Mouse (Mus musculus) kidney, postnatal 0 days (tissue): ENCODE data around the gene Scarf1. TPM values are rescaled to one million over a fixed set of nuclear protein-coding genes. Genes with fewer than 3 reads are reported as not detected.
"Not testable (repeated sequence)": the region's sequence is repeated elsewhere in the genome, so short reads cannot be mapped to it uniquely, and the experiment has no call there.

Source experiments
- ATAC-seq: fragments of 200-750 bp; cut with Nextera tagmentation; replicated peaks from 2 replicates; pipeline ENCODE4 v1.8.0; 2017; ENCODE audit warnings: low read depth, moderate number of reproducible peaks, moderate TSS enrichment, moderate library complexity; ENCODE audit not compliant: low FRiP score
- DNase-seq: peaks from one replicate; pipeline ENCODE4 v3.0.0-alpha.2; 2016; ENCODE audit warnings: low spot score
- H3K27ac ChIP-seq: fragments of 300-500 bp; sonication (generic); 2 replicates; pipeline ENCODE4 v1.5.1; 2014; ENCODE audit warnings: mild to moderate bottlenecking
- H3K27me3 ChIP-seq: fragments of 300-500 bp; sonication (generic); 2 replicates; pipeline ENCODE4 v1.6.1; 2014; ENCODE audit warnings: low read length, mixed read lengths; ENCODE audit not compliant: insufficient read depth
- H3K36me3 ChIP-seq: fragments of 300-500 bp; sonication (generic); 2 replicates; pipeline ENCODE4 v1.6.1; 2014; ENCODE audit warnings: low read length, mixed read lengths; ENCODE audit not compliant: insufficient read depth
- H3K4me1 ChIP-seq: fragments of 300-500 bp; sonication (generic); replicated peaks from 2 replicates; pipeline ENCODE4 v1.6.1; 2014; ENCODE audit warnings: antibody characterized with exemption, low read length, mixed read lengths; ENCODE audit not compliant: insufficient read depth
- H3K4me2 ChIP-seq: fragments of 300-500 bp; sonication (generic); 2 replicates; pipeline ENCODE4 v1.6.1; 2014; ENCODE audit warnings: mild to moderate bottlenecking, low read length, moderate library complexity, mixed read lengths
- H3K4me3 ChIP-seq: fragments of 300-500 bp; sonication (generic); replicated peaks from 2 replicates; pipeline ENCODE4 v1.5.1; 2014; ENCODE audit warnings: low read depth, low read length
- H3K9ac ChIP-seq: fragments of 300-500 bp; sonication (generic); 2 replicates; pipeline ENCODE4 v1.6.1; 2014; ENCODE audit warnings: low read depth, low read length
- H3K9me3 ChIP-seq: fragments of 300-500 bp; sonication (generic); replicated peaks from 2 replicates; pipeline ENCODE4 v1.6.1; 2016; ENCODE audit warnings: low read length, inconsistent platforms, mixed read lengths
- CTCF ChIP-seq: IDR thresholded peaks from 2 replicates; pipeline ENCODE4 v1.5.1; 2016; ENCODE audit warnings: antibody characterized with exemption, low read depth, mild to moderate bottlenecking, moderate library complexity
- WGBS: fragments of 180-500 bp; shearing (Covaris S2); extraction: QIAGEN DNeasy Blood & Tissue Kit; methylation state at CpG from one replicate; pipeline ENCODE4 v1.1.7; 2014; 5-methylcytosine and 5-hydroxymethylcytosine counted together
- polyA plus RNA-seq: library from polyadenylated mRNA; unstranded; fragments of >200 nt; fragmentation: Nextera tagmentation; extraction: Ambion mirVana; gene quantifications from 2 replicates; pipeline ENCODE4 v1.2.1, GENCODE M21; 2015

Gene Scarf1
- polyA plus RNA-seq, 1 experiment from 2014 or later = 14.4 TPM

DNA sequence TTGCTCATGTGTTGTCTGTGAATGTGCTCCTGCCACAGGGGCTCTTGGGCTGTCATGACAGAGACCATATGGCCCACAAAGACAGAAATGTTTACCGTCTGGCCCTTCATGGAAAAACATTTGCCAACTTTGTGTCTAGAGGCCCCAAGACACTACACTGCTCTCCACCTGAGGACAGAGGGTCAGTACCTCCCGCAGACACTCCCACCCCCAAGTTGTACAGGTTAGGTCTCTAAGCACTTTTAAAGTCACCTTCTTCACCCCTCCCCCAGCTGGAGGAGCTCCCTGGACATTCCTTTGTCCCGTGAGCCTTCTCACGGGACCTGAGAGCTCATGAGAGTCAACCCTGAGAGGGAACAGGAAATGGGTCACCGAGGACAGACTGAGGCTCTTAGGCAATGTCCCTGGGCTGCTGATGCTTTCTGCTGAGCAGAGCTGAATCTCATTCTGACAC, 36.3 kb downstream of the Scarf1 start:
- Histone ChIP-seq H3K4me1 (peaks cover 21% of the 10 kb centered on the region), H3K36me3 (no peaks in the 10 kb centered on the region), H3K9me3 (no peaks in the 10 kb centered on the region), H3K4me3 (no peak overlapping the region), H3K27me3 (no peaks in the 10 kb centered on the region), H3K9ac (no peak overlapping the region), H3K27ac (peak overlapping the region; percentile 84), H3K4me2 (no peak overlapping the region)
- DNase-seq (peak; percentile 31), ATAC-seq (peak; percentile 75)
- WGBS = 24% methylated on average over 5 of the region's 5 CpGs
- no peak for TF ChIP-seq CTCF

DNA sequence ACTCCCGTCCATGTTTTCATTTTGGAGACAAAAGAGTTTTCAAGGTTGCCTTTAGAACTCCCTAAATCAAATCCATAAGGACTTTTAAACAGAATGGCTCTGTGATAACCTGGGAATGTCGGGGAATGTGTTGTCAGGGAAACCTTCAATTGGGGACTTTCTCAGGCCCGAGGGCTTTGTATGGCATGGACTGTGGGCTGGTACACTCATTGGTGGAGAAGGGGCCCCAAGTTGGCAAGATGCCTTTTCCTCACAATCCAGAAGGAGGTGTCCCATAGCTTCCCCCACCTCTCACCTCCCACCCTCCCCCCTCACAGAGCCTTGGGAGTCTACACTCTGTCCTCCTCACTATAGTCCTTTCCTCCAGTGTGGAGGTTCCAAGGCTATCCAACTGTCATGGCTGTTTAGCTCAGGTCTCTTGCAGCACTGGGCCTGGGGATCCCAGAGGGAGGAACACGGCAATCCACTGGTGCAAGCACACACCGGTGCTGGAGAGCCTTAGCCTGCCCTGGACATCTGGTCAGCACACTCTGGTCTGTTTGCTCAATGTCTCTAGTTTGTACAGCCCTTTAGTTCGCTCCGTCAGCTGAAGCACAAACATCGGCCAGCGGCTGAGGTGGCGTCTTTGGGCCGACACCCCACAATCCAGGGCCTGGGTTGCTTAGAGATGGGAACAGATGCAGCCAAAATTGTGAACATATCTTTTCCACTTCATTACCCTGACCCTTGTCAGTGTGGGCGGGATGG, 37.0 kb downstream of the Scarf1 start:
- TF ChIP-seq CTCF = no peak
- Histone ChIP-seq H3K4me3 (no peak overlapping the region), H3K4me2 (no peak overlapping the region), H3K27ac (peak overlapping the region; percentile 84; the same call in 1 of the 2 replicates), H3K9ac (0 out of 2 replicates have a peak overlapping the region, but pooled peaks have one; percentile 25), H3K27me3 (no peaks in the 10 kb centered on the region), H3K4me1 (peaks cover 21% of the 10 kb centered on the region), H3K36me3 (no peaks in the 10 kb centered on the region), H3K9me3 (no peaks in the 10 kb centered on the region)
- DNase-seq = no peak
- ATAC-seq = no peak
- 63% methylated on average over 12 of the region's 12 CpGs for WGBS

DNA sequence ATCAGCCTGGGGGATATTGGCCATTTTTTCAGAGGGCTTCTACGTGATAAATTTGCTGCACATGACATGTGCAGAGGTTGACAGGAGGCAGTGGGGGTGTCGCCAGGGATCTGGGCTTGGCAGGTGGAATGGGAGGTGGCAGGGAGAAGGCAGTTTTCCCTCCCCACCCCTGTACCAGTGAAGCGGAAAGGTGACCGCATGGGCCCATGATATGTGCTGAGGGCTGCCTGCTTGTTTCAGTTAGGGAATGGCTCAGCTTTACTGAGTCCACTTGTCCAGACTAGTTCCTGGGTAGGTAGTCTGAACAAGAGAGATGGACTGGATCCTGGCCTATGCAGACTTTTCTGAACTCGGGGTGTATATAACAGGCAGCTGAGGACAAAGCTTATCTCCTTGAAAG, 38.0 kb downstream of the Scarf1 start:
- peak; percentile 47 for ATAC-seq
- Histone ChIP-seq H3K36me3 (no peaks in the 10 kb centered on the region), H3K4me3 (no peak overlapping the region), H3K9me3 (no peaks in the 10 kb centered on the region), H3K27ac (peak overlapping the region; percentile 84), H3K4me2 (no peak overlapping the region), H3K9ac (0 out of 2 replicates have a peak overlapping the region, but pooled peaks have one; percentile 18), H3K4me1 (peaks cover 21% of the 10 kb centered on the region), H3K27me3 (no peaks in the 10 kb centered on the region)
- no peak for TF ChIP-seq CTCF
- DNase-seq = no peak
- WGBS = 66% methylated on average over 5 of the region's 5 CpGs

- 57% methylated on average over 9 of the region's 9 CpGs for WGBS
- Histone ChIP-seq H3K4me2 (no peak overlapping the region), H3K9me3 (no peaks in the 10 kb centered on the region), H3K4me3 (no peak overlapping the region), H3K27ac (peak overlapping the region; percentile 84), H3K27me3 (no peaks in the 10 kb centered on the region), H3K4me1 (peaks cover 21% of the 10 kb centered on the region), H3K9ac (0 out of 2 replicates have a peak overlapping the region, but pooled peaks have one; percentile 18), H3K36me3 (no peaks in the 10 kb centered on the region)
- ATAC-seq (peak; percentile 43; the same call in 1 of the 2 replicates), DNase-seq (peak; percentile 55)
- no peak for TF ChIP-seq CTCF
Observed at GRCm38 (mm10) chr11:75551961-75552441, 38.7 kb downstream of the Scarf1 start.

- Histone ChIP-seq H3K27ac (peak overlapping the region; percentile 84), H3K27me3 (no peaks in the 10 kb centered on the region), H3K4me3 (no peak overlapping the region), H3K9ac (no peak overlapping the region), H3K4me1 (peaks cover 21% of the 10 kb centered on the region), H3K36me3 (no peaks in the 10 kb centered on the region), H3K4me2 (no peak overlapping the region), H3K9me3 (no peaks in the 10 kb centered on the region)
- WGBS = 39% methylated on average over 7 of the region's 7 CpGs
- no peak for ATAC-seq
- TF ChIP-seq CTCF = no peak
- DNase-seq = no peak
Observed at GRCm38 (mm10) chr11:75552906-75553482, 39.7 kb downstream of the Scarf1 start.

DNA sequence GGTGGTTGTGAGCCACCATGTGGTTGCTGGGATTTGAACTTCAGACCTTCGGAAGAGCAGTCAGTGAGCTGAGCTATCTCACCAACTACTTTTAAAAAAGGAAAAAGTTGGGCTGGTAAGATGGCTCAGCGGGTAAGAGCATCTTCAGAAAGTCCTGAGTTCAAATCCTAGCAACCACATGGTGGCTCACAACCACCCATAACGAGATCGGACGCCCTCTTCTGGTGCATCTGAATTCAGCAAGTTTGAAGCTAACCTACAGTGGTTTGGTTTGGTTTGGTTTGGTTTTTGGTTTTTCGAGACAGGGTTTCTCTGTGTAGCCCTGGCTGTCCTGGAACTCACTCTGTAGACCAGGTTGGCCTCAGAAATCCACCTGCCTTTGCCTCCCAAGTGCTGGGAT, 42.7 kb downstream of the Scarf1 start:
- H3K4me3 ChIP-seq, H3K27ac ChIP-seq, H3K27me3 ChIP-seq, H3K9me3 ChIP-seq, DNase-seq, H3K36me3 ChIP-seq, ATAC-seq, H3K4me2 ChIP-seq, H3K9ac ChIP-seq: not testable (repeated sequence)
- 96% methylated on average over 6 of the region's 6 CpGs for WGBS
- peaks cover 13% of the 10 kb centered on the region for H3K4me1 ChIP-seq
